Mouse (Mus musculus): ENCODE results near the gene Hcrt.

DNA sequence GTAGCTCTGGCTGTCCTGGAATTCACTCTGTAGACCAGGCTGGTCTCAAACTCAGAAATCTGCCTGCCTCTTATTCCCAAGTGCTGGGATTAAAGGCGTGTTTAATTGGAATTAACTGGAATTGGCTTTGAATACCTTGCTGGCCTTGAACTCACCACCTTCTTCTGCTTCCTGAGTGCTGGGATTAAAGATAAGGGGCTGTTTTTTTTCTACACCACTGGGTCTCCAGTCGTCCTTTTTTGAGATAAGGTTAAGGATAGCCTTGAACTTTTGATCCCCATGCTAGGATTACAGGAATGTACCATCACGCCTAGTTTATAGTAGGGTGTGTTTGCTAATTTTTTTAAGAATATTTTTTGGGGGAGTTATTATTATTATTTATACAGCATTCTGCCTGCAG, 15.3 kb upstream of the Hcrt start:
- TF ChIP-seq CTCF (IDR thresholded peaks at IDR 0.05; ENCODE audit: borderline replicate concordance, insufficient read depth, low read depth, low read length), result no peak
- no peak for TF ChIP-seq POLR2A (IDR thresholded peaks at IDR 0.05; ENCODE audit: borderline replicate concordance, insufficient read depth, low read length)
